Mouse (Mus musculus) heart, embryonic 16.5 days (tissue): Measurements from ENCODE around the gene Gm5767. TPM values are rescaled to one million over a fixed set of nuclear protein-coding genes. Genes with fewer than 3 reads are reported as not detected.

Source experiments
- ATAC-seq: fragments of 200-750 bp; cut with Nextera tagmentation; replicated peaks from 2 replicates; pipeline ENCODE4 v1.8.0; 2017; ENCODE audit warnings: moderate number of reproducible peaks; ENCODE audit not compliant: insufficient read depth, low FRiP score; ENCODE audit errors: extremely low read depth
- H3K27ac ChIP-seq: fragments of 300-500 bp; sonication (generic); 2 replicates; pipeline ENCODE4 v1.5.1; 2014; ENCODE audit warnings: mild to moderate bottlenecking, low read length, control low read depth, moderate library complexity
- H3K27me3 ChIP-seq: fragments of 300-500 bp; sonication (generic); 2 replicates; pipeline ENCODE4 v1.6.1; 2014; ENCODE audit warnings: low read length, mixed read lengths; ENCODE audit not compliant: control insufficient read depth, insufficient read depth
- H3K36me3 ChIP-seq: fragments of 300-500 bp; sonication (generic); 2 replicates; pipeline ENCODE4 v1.6.1; 2014; ENCODE audit not compliant: control insufficient read depth, insufficient read depth
- H3K4me1 ChIP-seq: fragments of 300-500 bp; sonication (generic); 2 replicates; pipeline ENCODE4 v1.6.1; 2014; ENCODE audit warnings: low read length, mixed read lengths; ENCODE audit not compliant: control insufficient read depth, insufficient read depth
- H3K4me2 ChIP-seq: fragments of 300-500 bp; sonication (generic); 2 replicates; pipeline ENCODE4 v1.6.1; 2014; ENCODE audit warnings: low read depth, mild to moderate bottlenecking, control low read depth, low read length
- H3K4me3 ChIP-seq: fragments of 300-500 bp; sonication (generic); 2 replicates; pipeline ENCODE4 v1.5.1; 2014; ENCODE audit warnings: mild to moderate bottlenecking, control low read depth, low read length
- H3K9ac ChIP-seq: fragments of 300-500 bp; sonication (generic); 2 replicates; pipeline ENCODE4 v1.6.1; 2014; ENCODE audit warnings: low read length, control low read depth
- H3K9me3 ChIP-seq: fragments of 300-500 bp; sonication (generic); replicated peaks from 2 replicates; pipeline ENCODE4 v1.6.1; 2016; ENCODE audit warnings: low read length; ENCODE audit not compliant: control insufficient read depth
- WGBS: fragments of 180-500 bp; shearing (Covaris S2); extraction: QIAGEN DNeasy Blood & Tissue Kit; methylation state at CpG from one replicate; pipeline ENCODE4 v1.1.7; 2014; 5-methylcytosine and 5-hydroxymethylcytosine counted together
- polyA plus RNA-seq: library from polyadenylated mRNA; unstranded; fragments of >200 nt; fragmentation: Nextera tagmentation; extraction: Ambion mirVana; gene quantifications from 2 replicates; pipeline ENCODE4 v1.2.1, GENCODE M21; 2015

Gm5767 gene
- polyA plus RNA-seq, 1 experiment from 2014 or later, result not detected

DNA sequence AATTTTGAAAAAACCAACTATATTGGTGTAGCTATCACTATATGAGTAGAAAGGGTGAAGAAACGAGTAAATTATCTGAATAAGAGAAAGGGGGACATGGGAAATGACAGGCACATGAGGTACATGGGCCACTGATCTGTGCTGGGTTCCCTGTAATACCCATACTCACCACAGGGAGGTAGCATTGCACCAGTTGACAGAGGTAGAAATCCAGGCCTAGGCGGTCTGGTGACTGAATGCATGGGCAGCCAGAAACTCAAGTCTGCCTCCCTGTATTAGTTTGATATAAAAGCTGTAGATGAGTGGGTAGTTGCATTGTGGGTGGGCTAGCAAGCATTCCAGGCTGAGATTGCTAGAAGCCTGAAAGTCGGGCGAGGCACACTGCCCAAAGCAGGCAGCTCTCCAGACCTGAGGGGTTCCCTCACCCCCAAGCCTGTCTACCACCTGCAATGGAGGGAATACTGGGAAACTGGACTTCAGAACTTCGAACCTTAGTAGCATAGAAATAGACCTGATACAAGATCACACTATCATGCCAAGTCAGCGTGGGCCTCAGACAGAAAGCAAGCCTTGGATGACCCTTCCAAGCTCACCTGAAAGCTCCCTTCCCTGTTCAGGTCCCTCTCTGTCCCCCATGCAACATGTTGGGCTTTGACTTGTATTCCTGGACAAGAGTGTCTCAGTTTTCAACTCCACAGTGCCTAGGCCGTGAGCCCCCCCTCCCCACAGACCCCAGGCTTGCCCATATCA lies 5.7 kb downstream of the Gm5767 start:
- Histone ChIP-seq H3K36me3 (peaks cover 12% of the 10 kb centered on the region), H3K9me3 (no peaks in the 10 kb centered on the region), H3K27me3 (no peaks in the 10 kb centered on the region), H3K4me1 (peaks cover 5% of the 10 kb centered on the region), H3K27ac (no peak overlapping the region), H3K4me2 (no peak overlapping the region), H3K9ac (no peak overlapping the region), H3K4me3 (no peak overlapping the region)
- ATAC-seq, result 0 out of 2 replicates have a peak, but pooled peaks have one; percentile 16
- WGBS, result 57% methylated on average over 7 of the region's 7 CpGs

DNA sequence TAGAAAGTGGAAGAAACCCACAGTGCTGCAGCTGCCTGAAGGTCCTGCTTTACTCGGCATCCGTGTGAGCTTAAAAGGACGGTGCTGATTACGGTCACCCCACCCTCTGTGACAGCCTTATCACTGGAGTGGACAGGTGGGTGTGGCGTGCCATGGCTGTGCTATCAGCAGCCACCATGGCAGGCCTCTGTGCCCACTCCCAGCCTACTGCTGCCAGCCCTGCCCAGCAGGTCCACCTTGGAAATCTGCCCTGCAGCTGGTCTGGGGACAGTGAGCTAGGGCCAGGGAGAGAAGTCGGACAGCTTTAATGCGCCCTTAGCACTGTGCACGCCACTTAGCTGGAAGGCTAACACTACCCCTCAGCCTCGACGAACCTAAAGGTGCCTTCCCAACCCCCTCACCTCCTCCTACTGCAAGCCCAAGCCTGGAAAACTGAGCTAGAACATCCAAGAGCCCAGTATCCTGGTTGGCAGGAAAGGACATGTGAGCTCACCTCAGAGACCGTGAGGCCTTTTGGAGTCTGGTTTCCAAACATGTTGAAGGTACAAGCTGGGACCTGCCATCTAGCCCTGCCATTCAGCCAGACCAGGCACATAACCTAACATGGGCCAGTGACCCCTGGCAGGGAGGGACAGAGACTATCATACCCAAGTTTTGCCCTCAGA lies 6.4 kb downstream of the Gm5767 start:
- Histone ChIP-seq H3K27me3 (no peaks in the 10 kb centered on the region), H3K9ac (0 out of 2 replicates have a peak overlapping the region, but pooled peaks have one; percentile 8), H3K4me2 (no peak overlapping the region), H3K36me3 (peaks cover 19% of the 10 kb centered on the region), H3K27ac (no peak overlapping the region), H3K4me1 (peaks cover 5% of the 10 kb centered on the region), H3K9me3 (no peaks in the 10 kb centered on the region), H3K4me3 (no peak overlapping the region)
- peak; percentile 30 for ATAC-seq
- 45% methylated on average over 11 of the region's 11 CpGs for WGBS

DNA sequence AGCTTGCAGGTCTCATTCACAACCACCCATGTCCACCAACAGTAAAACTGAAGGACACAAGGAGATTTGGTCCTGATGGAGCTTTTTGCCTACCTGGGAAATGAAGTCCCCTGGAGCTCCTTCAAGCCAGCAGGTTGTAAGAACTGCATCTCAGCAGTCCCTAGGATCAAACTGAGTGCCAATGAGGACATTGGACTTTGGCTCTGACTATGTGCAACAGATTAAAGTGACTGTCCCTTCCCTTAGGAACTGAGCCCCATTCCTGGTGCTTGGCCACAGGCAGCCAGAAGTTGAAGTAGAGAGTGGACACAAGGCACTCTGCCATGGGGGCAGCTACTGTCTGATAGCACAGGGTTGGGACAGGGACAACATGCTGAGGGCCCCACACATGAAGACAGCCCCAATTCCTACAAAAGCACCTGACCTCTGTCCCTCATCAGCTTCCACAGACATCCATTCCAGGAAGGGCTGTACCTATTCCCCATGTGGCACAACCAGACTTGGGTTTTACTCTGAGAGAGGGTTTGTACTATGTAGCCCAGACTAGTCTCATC lies 7.1 kb downstream of the Gm5767 start:
- no peaks in the 10 kb centered on the region for H3K27me3 ChIP-seq
- H3K9me3 ChIP-seq, result no peaks in the 10 kb centered on the region
- peaks cover 5% of the 10 kb centered on the region for H3K4me1 ChIP-seq
- ATAC-seq, result no peak
- H3K36me3 ChIP-seq, result peaks cover 25% of the 10 kb centered on the region
- H3K4me3 ChIP-seq, result no peak overlapping the region
- no peak overlapping the region for H3K9ac ChIP-seq
- H3K4me2 ChIP-seq, result no peak overlapping the region
- H3K27ac ChIP-seq, result no peak overlapping the region

DNA sequence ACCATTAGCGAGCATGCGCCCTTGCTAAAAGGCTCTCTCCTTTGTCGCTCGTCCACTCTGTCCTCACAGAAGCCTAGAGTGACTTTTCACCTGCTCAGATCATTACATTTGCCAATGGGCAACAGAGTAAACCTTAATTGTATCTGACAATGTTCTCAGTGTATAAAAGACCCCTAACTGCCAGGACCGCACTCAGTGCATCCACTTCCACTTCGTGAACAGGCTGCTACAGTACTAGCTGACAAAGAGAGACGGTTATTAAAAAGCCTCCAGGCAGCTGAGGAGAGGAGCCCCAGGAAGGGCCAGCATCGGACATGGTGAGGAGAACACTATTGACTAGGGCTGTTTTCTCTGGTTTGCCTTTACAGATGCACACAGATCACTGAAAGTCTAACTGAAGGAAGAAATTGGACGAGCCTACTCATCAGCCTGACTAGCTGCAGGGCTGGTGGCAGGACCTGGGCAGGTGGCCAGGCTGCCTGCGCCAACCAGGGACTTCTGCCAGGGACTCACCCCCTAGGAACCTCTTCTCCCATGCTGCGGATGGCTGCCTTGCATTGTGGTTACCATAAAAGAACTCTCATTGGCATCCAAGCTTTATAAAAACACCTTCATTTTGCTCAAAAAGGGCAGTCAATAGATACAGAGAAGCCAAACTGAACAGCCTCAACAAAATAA lies 9.5 kb downstream of the Gm5767 start:
- H3K27me3 ChIP-seq, result no peaks in the 10 kb centered on the region
- 87% methylated on average over 11 of the region's 11 CpGs for WGBS
- H3K4me2 ChIP-seq, result no peak overlapping the region
- no peak overlapping the region for H3K9ac ChIP-seq
- H3K4me1 ChIP-seq, result peaks cover 5% of the 10 kb centered on the region
- no peak overlapping the region for H3K4me3 ChIP-seq
- ATAC-seq, result no peak
- H3K27ac ChIP-seq, result no peak overlapping the region
- peaks cover 47% of the 10 kb centered on the region for H3K36me3 ChIP-seq
- no peaks in the 10 kb centered on the region for H3K9me3 ChIP-seq

GRCm38 (mm10) chr16:8691206-8691605 lies 10.6 kb downstream of the Gm5767 start:
- H3K4me2 ChIP-seq, result no peak overlapping the region
- H3K27me3 ChIP-seq, result no peaks in the 10 kb centered on the region
- no peak overlapping the region for H3K27ac ChIP-seq
- 89% methylated on average over 7 of the region's 7 CpGs for WGBS
- no peak overlapping the region for H3K9ac ChIP-seq
- H3K36me3 ChIP-seq, result peaks cover 51% of the 10 kb centered on the region
- no peaks in the 10 kb centered on the region for H3K9me3 ChIP-seq
- H3K4me3 ChIP-seq, result no peak overlapping the region
- H3K4me1 ChIP-seq, result peaks cover 5% of the 10 kb centered on the region
- ATAC-seq, result no peak

DNA sequence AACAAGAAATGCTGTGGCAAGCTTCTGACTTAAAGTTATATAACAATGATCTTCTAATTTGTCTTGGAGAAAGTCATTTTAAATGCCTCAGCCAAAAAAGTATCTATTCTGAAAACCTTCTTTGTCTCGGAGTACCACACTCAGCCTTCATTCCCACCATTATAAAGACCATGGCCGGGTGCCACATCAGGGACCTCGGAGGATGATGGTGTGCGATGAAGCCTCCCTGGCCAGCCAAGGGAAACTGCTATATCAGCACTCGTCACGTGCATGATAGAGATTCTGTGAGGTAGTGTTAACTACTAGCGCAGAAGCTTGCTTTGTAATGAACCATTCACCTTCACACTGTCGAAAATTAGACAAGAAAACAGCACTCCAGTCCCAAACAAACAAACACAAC lies 19.0 kb downstream of the Gm5767 start:
- WGBS, result 79% methylated on average over 8 of the region's 8 CpGs
- no peak overlapping the region for H3K27ac ChIP-seq
- no peak for ATAC-seq
- no peak overlapping the region for H3K9ac ChIP-seq
- H3K27me3 ChIP-seq, result no peaks in the 10 kb centered on the region
- no peaks in the 10 kb centered on the region for H3K4me1 ChIP-seq
- H3K4me2 ChIP-seq, result no peak overlapping the region
- no peaks in the 10 kb centered on the region for H3K9me3 ChIP-seq
- no peak overlapping the region for H3K4me3 ChIP-seq
- H3K36me3 ChIP-seq, result peaks cover 74% of the 10 kb centered on the region

GRCm38 (mm10) chr16:8700586-8700985 lies 20.0 kb downstream of the Gm5767 start:
- no peaks in the 10 kb centered on the region for H3K27me3 ChIP-seq
- H3K36me3 ChIP-seq, result peaks cover 70% of the 10 kb centered on the region
- no peak overlapping the region for H3K9ac ChIP-seq
- H3K4me3 ChIP-seq, result no peak overlapping the region
- H3K9me3 ChIP-seq, result no peaks in the 10 kb centered on the region
- WGBS, result 77% methylated on average over 3 of the region's 3 CpGs
- ATAC-seq, result no peak
- H3K4me1 ChIP-seq, result no peaks in the 10 kb centered on the region
- H3K27ac ChIP-seq, result no peak overlapping the region
- H3K4me2 ChIP-seq, result no peak overlapping the region

- no peak overlapping the region for H3K27ac ChIP-seq
- no peak overlapping the region for H3K9ac ChIP-seq
- no peak overlapping the region for H3K4me2 ChIP-seq
- no peaks in the 10 kb centered on the region for H3K27me3 ChIP-seq
- H3K4me1 ChIP-seq, result peaks cover 8% of the 10 kb centered on the region; the same call in 1 of the 2 replicates
- no peak overlapping the region for H3K4me3 ChIP-seq
- peaks cover 47% of the 10 kb centered on the region for H3K36me3 ChIP-seq
- WGBS, result 87% methylated on average over 9 of the region's 9 CpGs
- no peak for ATAC-seq
- H3K9me3 ChIP-seq, result no peaks in the 10 kb centered on the region
These were observed 31.4 kb downstream of the Gm5767 start for GRCm38 (mm10) chr16:8711998-8712397.

DNA sequence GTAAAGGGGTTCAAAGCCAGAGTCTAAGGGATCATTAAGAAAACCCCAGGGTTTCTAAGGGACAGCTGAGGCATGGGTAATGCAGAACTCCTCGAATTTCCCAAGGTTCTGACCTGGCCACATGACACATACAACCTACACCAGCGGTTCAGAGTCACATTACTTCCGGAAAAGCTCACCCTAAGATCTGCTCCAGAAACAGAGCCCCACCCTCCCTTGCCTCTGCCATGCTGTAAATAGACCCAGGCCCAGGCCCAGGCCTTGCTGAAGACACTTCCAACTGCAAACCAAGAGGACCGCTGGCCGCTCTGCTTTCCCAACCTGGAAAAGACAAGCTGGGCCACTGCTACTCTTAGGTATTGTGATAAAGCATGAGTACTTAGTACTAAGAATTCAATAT lies 34.3 kb downstream of the Gm5767 start:
- H3K4me1 ChIP-seq, result peaks cover 15% of the 10 kb centered on the region
- no peak overlapping the region for H3K4me2 ChIP-seq
- WGBS, result 86% methylated on average over 5 of the region's 5 CpGs
- no peak overlapping the region for H3K9ac ChIP-seq
- H3K27ac ChIP-seq, result no peak overlapping the region
- H3K36me3 ChIP-seq, result peaks cover 26% of the 10 kb centered on the region
- no peak for ATAC-seq
- H3K4me3 ChIP-seq, result no peak overlapping the region
- H3K27me3 ChIP-seq, result no peaks in the 10 kb centered on the region
- no peaks in the 10 kb centered on the region for H3K9me3 ChIP-seq
